Mouse (Mus musculus): ENCODE data around the gene Lclat1. TPM values are rescaled to one million over a fixed set of nuclear protein-coding genes. Genes with fewer than 3 reads are reported as not detected.

Gene Lclat1
- polyA plus RNA-seq, 2 experiments, result 12.1 to 14.9 TPM

GRCm38 (mm10) chr17:73196139-73196538, 88.4 kb downstream of the Lclat1 start:
- Histone ChIP-seq H3K9me3 (ENCODE audit: control insufficient read depth, low read length) (no peaks in the 10 kb centered on the region), H3K9ac (ENCODE audit: low read depth, low read length, severe bottlenecking) (no peak overlapping the region), H3K4me2 (replicated peaks; ENCODE audit: low read depth, low read length, severe bottlenecking) (no peak overlapping the region), H3K36me3 (ENCODE audit: control insufficient read depth, insufficient read depth, low read length) (no peaks in the 10 kb centered on the region), H3K27ac (replicated peaks; ENCODE audit: low read depth, low read length) (no peak overlapping the region), H3K4me1 (ENCODE audit: control insufficient read depth, insufficient read depth, low read length) (no peaks in the 10 kb centered on the region), H3K4me3 (replicated peaks; ENCODE audit: low read length) (no peak overlapping the region), H3K27me3 (ENCODE audit: control insufficient read depth, insufficient read depth, low read length) (no peaks in the 10 kb centered on the region)
- ATAC-seq (ENCODE audit: low FRiP score, low read depth) (no peak), DNase-seq (ENCODE audit: low spot score) (no peak)
- 100% methylated on average over 1 of the region's 1 CpGs for WGBS
- TF ChIP-seq POLR2A (IDR thresholded peaks at IDR 0.05; ENCODE audit: borderline replicate concordance, extremely low read depth, insufficient read depth, insufficient read length), result no peak

GRCm38 (mm10) chr17:73197724-73198123, 89.9 kb downstream of the Lclat1 start:
- no peak for DNase-seq (ENCODE audit: low spot score)
- WGBS, result 50% methylated on average over 1 of the region's 1 CpGs
- Histone ChIP-seq H3K4me3 (replicated peaks; ENCODE audit: low read length) (no peak overlapping the region), H3K27ac (replicated peaks; ENCODE audit: low read depth, low read length) (no peak overlapping the region), H3K36me3 (ENCODE audit: control insufficient read depth, insufficient read depth, low read length) (no peaks in the 10 kb centered on the region), H3K4me2 (replicated peaks; ENCODE audit: low read depth, low read length, severe bottlenecking) (no peak overlapping the region), H3K9me3 (ENCODE audit: control insufficient read depth, low read length) (no peaks in the 10 kb centered on the region; the same call in 1 of the 2 replicates), H3K27me3 (ENCODE audit: control insufficient read depth, insufficient read depth, low read length) (no peaks in the 10 kb centered on the region), H3K9ac (ENCODE audit: low read depth, low read length, severe bottlenecking) (no peak overlapping the region), H3K4me1 (ENCODE audit: control insufficient read depth, insufficient read depth, low read length) (no peaks in the 10 kb centered on the region)
- no peak for TF ChIP-seq POLR2A (IDR thresholded peaks at IDR 0.05; ENCODE audit: borderline replicate concordance, extremely low read depth, insufficient read depth, insufficient read length)
- ATAC-seq (ENCODE audit: low FRiP score, low read depth), result no peak

GRCm38 (mm10) chr17:73199387-73199786, 91.6 kb downstream of the Lclat1 start:
- Histone ChIP-seq H3K9me3 (ENCODE audit: control insufficient read depth, low read length) (no peaks in the 10 kb centered on the region; the same call in 1 of the 2 replicates), H3K27me3 (ENCODE audit: control insufficient read depth, insufficient read depth, low read length) (no peaks in the 10 kb centered on the region), H3K4me2 (replicated peaks; ENCODE audit: low read depth, low read length, severe bottlenecking) (no peak overlapping the region), H3K9ac (ENCODE audit: low read depth, low read length, severe bottlenecking) (no peak overlapping the region), H3K36me3 (ENCODE audit: control insufficient read depth, insufficient read depth, low read length) (no peaks in the 10 kb centered on the region), H3K27ac (replicated peaks; ENCODE audit: low read depth, low read length) (no peak overlapping the region), H3K4me1 (ENCODE audit: control insufficient read depth, insufficient read depth, low read length) (no peaks in the 10 kb centered on the region), H3K4me3 (replicated peaks; ENCODE audit: low read length) (no peak overlapping the region)
- DNase-seq (ENCODE audit: low spot score), result no peak
- ATAC-seq (ENCODE audit: low FRiP score, low read depth), result no peak
- TF ChIP-seq POLR2A (IDR thresholded peaks at IDR 0.05; ENCODE audit: borderline replicate concordance, extremely low read depth, insufficient read depth, insufficient read length), result no peak

- no peaks in the 10 kb centered on the region for H3K36me3 ChIP-seq (ENCODE audit: control insufficient read depth, insufficient read depth, low read length)
- 75% methylated on average over 1 of the region's 1 CpGs for WGBS
- TF ChIP-seq POLR2A (IDR thresholded peaks at IDR 0.05; ENCODE audit: borderline replicate concordance, extremely low read depth, insufficient read depth, insufficient read length), result no peak
- DNase-seq (ENCODE audit: low spot score), result no peak
- no peak overlapping the region for H3K27ac ChIP-seq (replicated peaks; ENCODE audit: low read depth, low read length)
- no peaks in the 10 kb centered on the region; the same call in 1 of the 2 replicates for H3K9me3 ChIP-seq (ENCODE audit: control insufficient read depth, low read length)
- ATAC-seq (ENCODE audit: low FRiP score, low read depth), result no peak
- no peaks in the 10 kb centered on the region for H3K4me1 ChIP-seq (ENCODE audit: control insufficient read depth, insufficient read depth, low read length)
- H3K4me3 ChIP-seq (replicated peaks; ENCODE audit: low read length), result no peak overlapping the region
- no peak overlapping the region for H3K9ac ChIP-seq (ENCODE audit: low read depth, low read length, severe bottlenecking)
- no peaks in the 10 kb centered on the region for H3K27me3 ChIP-seq (ENCODE audit: control insufficient read depth, insufficient read depth, low read length)
- no peak overlapping the region for H3K4me2 ChIP-seq (replicated peaks; ENCODE audit: low read depth, low read length, severe bottlenecking)
These were observed 92.6 kb downstream of the Lclat1 start for GRCm38 (mm10) chr17:73200380-73200779.

- H3K4me1 ChIP-seq (ENCODE audit: control insufficient read depth, insufficient read depth, low read length), result no peaks in the 10 kb centered on the region
- no peaks in the 10 kb centered on the region for H3K27me3 ChIP-seq (ENCODE audit: control insufficient read depth, insufficient read depth, low read length)
- ATAC-seq (ENCODE audit: low FRiP score, low read depth) (no peak), DNase-seq (ENCODE audit: low spot score) (no peak)
- 86% methylated on average over 15 of the region's 15 CpGs for WGBS
- TF ChIP-seq POLR2A (IDR thresholded peaks at IDR 0.05; ENCODE audit: borderline replicate concordance, extremely low read depth, insufficient read depth, insufficient read length), result no peak
- H3K36me3 ChIP-seq (ENCODE audit: control insufficient read depth, insufficient read depth, low read length), result no peaks in the 10 kb centered on the region
- no peak overlapping the region for H3K27ac ChIP-seq (replicated peaks; ENCODE audit: low read depth, low read length)
- H3K4me3 ChIP-seq (replicated peaks; ENCODE audit: low read length), result no peak overlapping the region
- H3K9ac ChIP-seq (ENCODE audit: low read depth, low read length, severe bottlenecking), result no peak overlapping the region
- H3K9me3 ChIP-seq (ENCODE audit: control insufficient read depth, low read length), result no peaks in the 10 kb centered on the region; the same call in 1 of the 2 replicates
- no peak overlapping the region for H3K4me2 ChIP-seq (replicated peaks; ENCODE audit: low read depth, low read length, severe bottlenecking)
These were observed 96.0 kb downstream of the Lclat1 start for GRCm38 (mm10) chr17:73203642-73204332.

Measured in limb, embryonic 14.5 days (tissue).